Mouse (Mus musculus) kidney, postnatal 0 days (tissue): ENCODE measurements around the gene Tent4b. TPM values are rescaled to one million over a fixed set of nuclear protein-coding genes. Genes with fewer than 3 reads are reported as not detected.
A peak's percentile ranks its signal among the peaks of the same experiment; 100 is the strongest.

Experiments
- ATAC-seq: fragments of 200-750 bp; cut with Nextera tagmentation; replicated peaks from 2 replicates; pipeline ENCODE4 v1.8.0; 2017; ENCODE audit warnings: low read depth, moderate number of reproducible peaks, moderate TSS enrichment, moderate library complexity; ENCODE audit not compliant: low FRiP score
- DNase-seq: peaks from one replicate; pipeline ENCODE4 v3.0.0-alpha.2; 2016; ENCODE audit warnings: low spot score
- H3K27ac ChIP-seq: fragments of 300-500 bp; sonication (generic); 2 replicates; pipeline ENCODE4 v1.5.1; 2014; ENCODE audit warnings: mild to moderate bottlenecking
- H3K27me3 ChIP-seq: fragments of 300-500 bp; sonication (generic); 2 replicates; pipeline ENCODE4 v1.6.1; 2014; ENCODE audit warnings: low read length, mixed read lengths; ENCODE audit not compliant: insufficient read depth
- H3K36me3 ChIP-seq: fragments of 300-500 bp; sonication (generic); 2 replicates; pipeline ENCODE4 v1.6.1; 2014; ENCODE audit warnings: low read length, mixed read lengths; ENCODE audit not compliant: insufficient read depth
- H3K4me1 ChIP-seq: fragments of 300-500 bp; sonication (generic); replicated peaks from 2 replicates; pipeline ENCODE4 v1.6.1; 2014; ENCODE audit warnings: antibody characterized with exemption, low read length, mixed read lengths; ENCODE audit not compliant: insufficient read depth
- H3K4me2 ChIP-seq: fragments of 300-500 bp; sonication (generic); 2 replicates; pipeline ENCODE4 v1.6.1; 2014; ENCODE audit warnings: mild to moderate bottlenecking, low read length, moderate library complexity, mixed read lengths
- H3K4me3 ChIP-seq: fragments of 300-500 bp; sonication (generic); replicated peaks from 2 replicates; pipeline ENCODE4 v1.5.1; 2014; ENCODE audit warnings: low read depth, low read length
- H3K9ac ChIP-seq: fragments of 300-500 bp; sonication (generic); 2 replicates; pipeline ENCODE4 v1.6.1; 2014; ENCODE audit warnings: low read depth, low read length
- H3K9me3 ChIP-seq: fragments of 300-500 bp; sonication (generic); replicated peaks from 2 replicates; pipeline ENCODE4 v1.6.1; 2016; ENCODE audit warnings: low read length, inconsistent platforms, mixed read lengths
- CTCF ChIP-seq: IDR thresholded peaks from 2 replicates; pipeline ENCODE4 v1.5.1; 2016; ENCODE audit warnings: antibody characterized with exemption, low read depth, mild to moderate bottlenecking, moderate library complexity
- WGBS: fragments of 180-500 bp; shearing (Covaris S2); extraction: QIAGEN DNeasy Blood & Tissue Kit; methylation state at CpG from one replicate; pipeline ENCODE4 v1.1.7; 2014; 5-methylcytosine and 5-hydroxymethylcytosine counted together
- polyA plus RNA-seq: library from polyadenylated mRNA; unstranded; fragments of >200 nt; fragmentation: Nextera tagmentation; extraction: Ambion mirVana; gene quantifications from 2 replicates; pipeline ENCODE4 v1.2.1, GENCODE M21; 2015

Tent4b gene
- polyA plus RNA-seq, 1 experiment from 2014 or later, result 7.6 TPM

- Histone ChIP-seq H3K9ac (no peak overlapping the region), H3K4me1 (no peaks in the 10 kb centered on the region), H3K9me3 (no peaks in the 10 kb centered on the region), H3K27ac (no peak overlapping the region), H3K4me2 (no peak overlapping the region), H3K27me3 (no peaks in the 10 kb centered on the region), H3K36me3 (no peaks in the 10 kb centered on the region), H3K4me3 (no peak overlapping the region)
- ATAC-seq (no peak), DNase-seq (no peak)
- WGBS, result 57% methylated on average over 6 of the region's 6 CpGs
- TF ChIP-seq CTCF, result no peak
Measured at GRCm38 (mm10) chr8:88279670-88280069, 80.7 kb downstream of the Tent4b start.

GRCm38 (mm10) chr8:88280904-88281303 is 81.9 kb downstream of the Tent4b start:
- Histone ChIP-seq H3K27ac (no peak overlapping the region), H3K4me2 (no peak overlapping the region), H3K4me1 (no peaks in the 10 kb centered on the region), H3K4me3 (no peak overlapping the region), H3K27me3 (no peaks in the 10 kb centered on the region), H3K9ac (no peak overlapping the region), H3K9me3 (no peaks in the 10 kb centered on the region), H3K36me3 (no peaks in the 10 kb centered on the region)
- ATAC-seq (no peak), DNase-seq (no peak)
- TF ChIP-seq CTCF, result no peak
- WGBS, result 76% methylated on average over 7 of the region's 7 CpGs

GRCm38 (mm10) chr8:88282684-88283083 is 83.7 kb downstream of the Tent4b start:
- ATAC-seq (no peak), DNase-seq (no peak)
- H3K9me3 ChIP-seq, result no peaks in the 10 kb centered on the region
- WGBS, result 34% methylated on average over 8 of the region's 8 CpGs
- no peak overlapping the region for H3K4me2 ChIP-seq
- no peak for TF ChIP-seq CTCF
- no peaks in the 10 kb centered on the region for H3K36me3 ChIP-seq
- no peaks in the 10 kb centered on the region for H3K4me1 ChIP-seq
- no peak overlapping the region for H3K27ac ChIP-seq
- H3K4me3 ChIP-seq, result no peak overlapping the region
- H3K27me3 ChIP-seq, result no peaks in the 10 kb centered on the region
- no peak overlapping the region for H3K9ac ChIP-seq

- no peak overlapping the region for H3K4me3 ChIP-seq
- no peak for TF ChIP-seq CTCF
- no peak for ATAC-seq
- H3K4me1 ChIP-seq, result no peaks in the 10 kb centered on the region
- H3K4me2 ChIP-seq, result no peak overlapping the region
- no peaks in the 10 kb centered on the region for H3K27me3 ChIP-seq
- H3K27ac ChIP-seq, result no peak overlapping the region
- H3K9me3 ChIP-seq, result no peaks in the 10 kb centered on the region
- 78% methylated on average over 13 of the region's 13 CpGs for WGBS
- no peak overlapping the region for H3K9ac ChIP-seq
- H3K36me3 ChIP-seq, result no peaks in the 10 kb centered on the region
- DNase-seq, result no peak
Measured at GRCm38 (mm10) chr8:88283243-88284115, 84.5 kb downstream of the Tent4b start.

- WGBS, result 40% methylated on average over 7 of the region's 7 CpGs
- no peaks in the 10 kb centered on the region for H3K4me1 ChIP-seq
- no peak overlapping the region for H3K4me2 ChIP-seq
- no peak overlapping the region for H3K9ac ChIP-seq
- no peaks in the 10 kb centered on the region for H3K9me3 ChIP-seq
- ATAC-seq (no peak; the same call in 1 of the 2 replicates), DNase-seq (peak; percentile 57)
- no peaks in the 10 kb centered on the region for H3K27me3 ChIP-seq
- H3K27ac ChIP-seq, result no peak overlapping the region
- no peak overlapping the region for H3K4me3 ChIP-seq
- TF ChIP-seq CTCF, result no peak
- no peaks in the 10 kb centered on the region for H3K36me3 ChIP-seq
Measured at GRCm38 (mm10) chr8:88284738-88285137, 85.7 kb downstream of the Tent4b start.

- 0 out of 2 replicates have a peak, but pooled peaks have one; percentile 26 for ATAC-seq
- Histone ChIP-seq H3K27me3 (no peaks in the 10 kb centered on the region), H3K9ac (no peak overlapping the region), H3K36me3 (no peaks in the 10 kb centered on the region), H3K9me3 (no peaks in the 10 kb centered on the region), H3K4me1 (no peaks in the 10 kb centered on the region), H3K4me2 (no peak overlapping the region), H3K27ac (no peak overlapping the region), H3K4me3 (no peak overlapping the region)
- peak; percentile 31; the same call in 1 of the 2 replicates for TF ChIP-seq CTCF
- 81% methylated on average over 8 of the region's 8 CpGs for WGBS
- no peak for DNase-seq
Measured at GRCm38 (mm10) chr8:88285469-88286356, 86.7 kb downstream of the Tent4b start.
